Mouse (Mus musculus): ENCODE data around the gene Zcchc24.
A peak's percentile ranks its signal among the peaks of the same experiment; 100 is the strongest.

The Zcchc24 gene

DNA sequence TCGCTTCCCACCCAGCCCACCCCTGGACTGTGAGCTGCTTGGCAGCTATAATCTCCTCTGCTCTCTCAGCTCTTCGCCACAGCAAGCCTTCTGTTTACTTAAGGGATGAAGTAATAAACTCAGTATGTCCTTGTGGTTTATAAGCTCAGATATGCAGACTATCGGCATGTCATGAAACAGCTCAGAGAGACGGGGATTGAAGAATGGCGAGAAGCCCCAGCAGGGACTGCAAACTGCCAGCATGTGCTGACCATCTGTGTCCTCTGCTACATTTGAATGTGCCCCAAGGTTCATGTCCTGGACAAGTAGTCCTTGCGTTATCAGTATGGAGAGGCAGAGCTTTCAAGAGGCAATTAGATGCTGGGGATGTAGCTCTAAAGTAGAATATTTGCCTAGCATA is 7.5 kb upstream of the Zcchc24 start:
- no peak for DNase-seq (ENCODE audit: inconsistent ontology term)

DNA sequence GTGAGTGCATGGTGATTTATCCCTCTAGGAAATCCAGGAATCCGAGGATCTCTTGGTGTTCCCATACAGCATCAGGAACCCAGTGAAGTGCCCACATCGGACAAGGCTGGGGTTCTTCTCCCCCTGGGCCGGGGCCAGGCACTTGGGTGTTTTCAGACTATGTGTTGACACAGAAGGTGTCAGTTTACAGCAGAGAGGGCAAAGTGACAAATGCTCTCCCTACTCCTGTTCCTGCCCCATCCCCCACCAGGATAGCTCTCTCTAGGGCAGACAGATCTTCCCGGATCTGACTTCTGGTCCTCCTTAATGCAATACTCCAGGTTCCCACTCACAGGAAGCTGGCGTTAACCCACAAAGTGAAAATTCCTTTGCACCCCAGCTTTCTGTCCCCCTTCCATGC is 5.3 kb upstream of the Zcchc24 start:
- DNase-seq (ENCODE audit: inconsistent ontology term): no peak

DNA sequence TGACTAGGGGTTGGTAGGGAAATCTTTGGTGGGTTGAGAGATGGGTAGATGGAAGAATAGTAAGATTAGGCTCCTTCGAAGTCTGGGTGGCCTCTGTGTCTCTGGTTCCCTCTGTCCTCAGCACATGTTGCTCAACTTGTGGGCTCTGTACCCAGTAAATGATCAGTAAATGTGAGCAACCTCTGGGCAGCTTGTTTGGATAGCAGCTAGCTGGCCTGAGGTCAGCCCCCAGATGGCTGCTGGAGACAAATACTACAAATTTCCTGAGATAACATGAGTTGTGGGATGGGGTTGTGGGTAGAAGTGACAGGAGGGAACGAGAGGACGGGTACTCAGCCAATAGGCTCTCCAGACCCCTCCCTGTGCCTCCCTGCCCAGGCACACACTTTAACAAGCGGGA is 4.2 kb upstream of the Zcchc24 start:
- no peak for DNase-seq (ENCODE audit: inconsistent ontology term)

DNA sequence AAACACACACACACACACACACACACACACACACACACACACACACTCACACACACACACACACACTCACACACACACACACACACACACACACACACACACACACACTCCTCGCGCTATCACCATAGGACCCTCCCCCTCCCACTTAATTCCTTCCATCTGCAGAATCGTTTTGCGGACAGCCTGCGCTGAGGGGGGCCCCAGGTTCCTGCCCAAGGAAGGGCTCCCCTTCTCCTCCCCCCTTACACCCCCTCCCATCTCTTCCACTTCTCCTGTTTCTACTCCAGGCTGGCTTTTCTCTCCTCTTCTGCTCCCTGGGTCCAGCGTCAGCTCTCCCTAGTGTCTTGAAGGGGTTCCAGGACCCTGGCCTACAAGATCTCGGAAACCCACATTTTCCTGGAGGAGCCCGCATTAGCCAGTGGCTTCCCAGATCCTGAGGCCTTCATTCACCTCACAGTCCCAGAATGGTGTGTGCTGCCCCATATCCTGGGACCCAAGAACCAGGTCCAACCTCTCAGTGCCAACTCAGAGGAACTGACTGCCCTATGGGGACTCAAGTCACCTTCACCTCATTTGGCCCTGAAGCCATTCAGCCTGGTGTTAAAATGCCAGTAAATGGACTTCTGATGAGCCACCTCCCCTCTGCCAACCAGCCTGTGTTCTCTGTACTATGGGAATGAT is 927 bp upstream of the Zcchc24 start:
- DNase-seq (ENCODE audit: inconsistent ontology term): no peak

DNA sequence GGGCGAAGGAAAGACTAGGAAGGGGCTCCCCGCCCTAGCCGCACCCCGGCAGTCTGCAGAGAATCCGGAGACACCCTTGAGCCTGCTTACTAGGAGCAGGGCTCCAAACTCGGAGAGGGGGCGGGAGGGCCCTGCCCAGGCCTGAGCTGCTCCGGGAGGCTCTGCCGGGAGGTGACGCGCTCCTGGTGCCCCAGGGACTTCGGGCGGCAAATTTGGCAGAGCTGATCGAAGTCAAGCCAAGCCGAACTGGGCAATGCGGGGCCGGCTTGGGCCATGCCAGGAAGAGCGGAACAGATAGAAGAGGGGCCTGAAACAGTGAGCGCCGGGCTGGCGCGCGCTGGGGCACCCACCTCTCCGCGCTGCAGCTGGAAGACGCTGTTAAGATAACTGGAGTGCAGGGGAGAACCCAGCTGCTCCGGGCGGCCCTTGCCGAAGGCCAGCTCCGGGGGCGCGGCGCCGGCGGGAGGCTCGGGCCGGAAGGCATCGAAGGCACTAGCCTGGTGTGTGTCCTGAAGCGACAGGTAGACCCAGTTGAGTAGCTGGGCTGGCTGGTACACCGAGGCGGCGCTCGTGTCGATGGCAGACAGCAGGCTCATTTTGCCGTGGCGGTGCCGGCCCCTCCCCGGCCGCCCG is 462 bp downstream of the Zcchc24 start:
- DNase-seq (ENCODE audit: inconsistent ontology term): peak; percentile 59

DNA sequence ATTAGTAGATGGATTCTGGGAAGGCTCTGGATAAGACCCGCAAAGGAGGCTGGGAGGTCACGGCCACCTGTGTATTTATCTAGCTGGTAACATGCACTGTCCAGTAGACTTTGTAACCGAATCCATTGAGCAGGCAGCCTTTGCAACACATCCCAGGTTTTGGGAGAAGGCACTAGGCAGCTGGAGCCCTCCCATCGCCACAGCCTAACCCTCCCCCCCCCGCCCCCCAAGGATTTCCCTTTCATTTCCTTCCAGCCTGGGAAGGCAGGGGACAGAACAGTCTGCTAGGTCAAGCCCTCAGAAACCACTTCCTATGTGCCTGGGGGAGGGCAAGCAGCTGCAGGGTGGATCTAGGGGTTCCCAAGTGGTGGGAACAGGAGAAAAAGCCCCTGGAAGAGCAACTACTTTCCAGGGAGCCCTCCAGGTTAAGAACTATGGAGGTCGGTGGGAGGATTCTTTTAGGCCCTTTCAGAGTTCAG is 1.1 kb downstream of the Zcchc24 start:
- DNase-seq (ENCODE audit: inconsistent ontology term): peak; percentile 55

DNA sequence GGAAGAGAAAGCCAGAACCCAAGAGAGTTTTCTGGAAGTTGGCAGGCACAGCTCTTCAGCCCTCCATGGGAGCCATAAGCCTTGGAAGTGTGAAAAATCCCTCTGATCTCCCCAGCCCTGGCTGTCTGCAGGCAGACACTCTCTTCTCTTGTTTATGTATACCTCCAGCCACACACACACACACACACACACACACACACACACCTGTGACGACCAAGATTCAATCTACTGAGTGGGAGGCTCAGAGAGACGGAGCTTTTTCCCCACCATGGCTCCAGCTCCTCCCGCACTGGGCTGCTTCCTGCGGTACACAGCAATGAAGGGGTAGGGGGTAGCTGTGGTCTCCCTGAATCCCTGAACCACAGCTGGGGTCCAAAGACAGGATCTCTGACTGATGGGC is 2.4 kb downstream of the Zcchc24 start:
- DNase-seq (ENCODE audit: inconsistent ontology term): no peak

DNA sequence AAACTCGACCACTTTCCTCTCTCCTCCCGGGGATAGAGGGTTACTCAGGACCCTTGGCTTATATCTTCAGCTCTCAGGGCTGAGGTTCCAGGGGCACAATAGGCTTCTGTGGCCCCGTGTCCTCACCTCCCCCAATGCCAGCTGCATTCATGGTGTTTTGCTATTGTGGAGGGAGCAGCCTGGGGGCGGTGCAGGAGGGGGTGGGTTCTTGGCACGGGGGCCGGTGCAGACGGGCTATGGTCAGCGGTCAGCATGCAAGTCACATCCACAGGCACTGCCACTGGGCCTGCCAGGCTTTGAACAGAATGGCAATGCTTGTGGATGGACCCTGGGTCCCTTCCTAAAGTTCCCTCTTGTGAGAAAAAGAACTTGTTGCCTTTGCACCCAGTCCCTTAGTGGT is 2.9 kb downstream of the Zcchc24 start:
- DNase-seq (ENCODE audit: inconsistent ontology term): peak; percentile 93

DNA sequence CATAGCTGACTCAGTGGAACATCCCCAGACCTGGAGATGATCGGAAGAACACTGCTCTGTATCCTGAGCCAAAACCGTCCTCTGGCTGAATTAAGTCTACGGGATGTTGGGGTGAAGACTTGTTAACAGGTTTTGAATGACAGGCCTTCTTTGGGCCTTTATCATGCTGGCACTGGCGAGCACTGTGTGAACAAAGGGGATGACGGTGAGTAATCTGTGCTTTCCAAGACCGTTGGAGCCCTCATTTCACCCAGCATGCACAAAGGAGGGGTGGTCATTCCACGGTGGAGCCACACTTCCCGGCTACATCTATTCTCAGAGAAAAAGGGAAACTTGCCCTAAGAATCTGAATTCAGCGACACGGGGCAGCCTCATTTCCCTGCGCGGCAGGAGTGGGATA is 3.7 kb downstream of the Zcchc24 start:
- peak; percentile 76 for DNase-seq (ENCODE audit: inconsistent ontology term)

DNA sequence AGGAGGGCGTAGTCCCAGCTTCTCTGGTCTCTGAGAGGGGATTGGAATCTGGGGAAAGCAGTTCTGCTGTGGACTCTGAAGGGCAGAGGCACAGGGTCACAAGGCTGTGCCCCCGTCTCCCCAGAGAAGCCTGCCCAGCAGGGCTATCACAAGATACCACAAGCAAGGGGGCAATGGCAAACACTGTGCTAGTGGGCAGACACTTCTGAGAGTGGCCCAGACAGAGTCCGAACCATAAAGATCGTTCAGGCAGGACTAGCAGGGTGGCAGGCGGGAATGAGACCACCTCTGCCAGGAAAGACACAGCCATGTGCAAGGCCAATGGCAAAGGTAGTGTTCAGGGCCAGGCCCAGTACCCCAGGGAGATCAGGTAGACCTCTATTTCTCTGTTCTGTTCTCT is 7.7 kb downstream of the Zcchc24 start:
- DNase-seq (ENCODE audit: inconsistent ontology term): no peak

DNA sequence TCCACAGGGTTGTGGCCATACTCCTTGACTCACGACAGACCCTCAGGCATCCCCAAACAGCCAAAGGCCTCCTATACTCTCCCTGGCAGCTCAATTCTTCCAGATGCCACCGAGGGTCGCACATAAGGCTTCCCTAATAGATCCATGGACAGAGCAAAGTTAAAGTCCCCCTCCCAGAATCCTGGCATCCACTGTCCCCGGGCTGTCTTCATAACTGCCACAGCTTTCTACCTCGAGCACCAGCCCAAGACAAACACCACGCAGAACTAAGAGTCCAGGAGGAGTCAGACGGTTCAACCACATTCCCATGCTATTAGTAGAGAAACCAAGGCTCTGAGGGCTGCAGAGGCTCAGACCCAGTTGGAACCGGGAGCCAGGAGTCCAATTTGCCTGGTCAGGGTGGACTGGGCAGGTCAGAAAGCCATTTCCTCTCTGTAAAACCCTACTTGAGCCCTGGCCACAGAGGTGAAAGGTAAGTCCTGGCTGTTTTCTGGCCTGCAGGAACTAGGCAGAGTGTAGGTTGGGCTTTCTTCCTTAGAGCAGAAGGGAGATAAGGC is 8.8 kb downstream of the Zcchc24 start:
- peak; percentile 46 for DNase-seq (ENCODE audit: inconsistent ontology term)

DNA sequence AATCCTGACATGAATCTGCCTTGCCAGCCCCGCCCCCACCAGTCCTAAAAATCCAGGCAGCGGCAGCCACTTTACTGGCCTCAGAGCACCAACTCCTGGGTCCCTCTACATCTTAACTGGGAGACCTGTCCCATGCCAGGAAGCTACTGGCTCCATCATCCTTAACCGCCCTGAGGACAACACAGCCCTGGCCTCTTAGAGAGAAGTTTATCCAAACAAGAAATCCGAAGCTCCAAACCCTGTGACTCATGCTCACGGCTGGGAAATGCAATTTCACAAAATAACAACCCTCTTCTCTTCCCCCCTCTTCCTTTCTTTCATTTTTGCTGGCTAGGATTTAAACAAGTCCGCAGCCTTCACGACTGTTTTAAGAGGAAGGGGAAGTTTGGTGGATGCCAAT is 9.3 kb downstream of the Zcchc24 start:
- peak; percentile 70 for DNase-seq (ENCODE audit: inconsistent ontology term)

DNA sequence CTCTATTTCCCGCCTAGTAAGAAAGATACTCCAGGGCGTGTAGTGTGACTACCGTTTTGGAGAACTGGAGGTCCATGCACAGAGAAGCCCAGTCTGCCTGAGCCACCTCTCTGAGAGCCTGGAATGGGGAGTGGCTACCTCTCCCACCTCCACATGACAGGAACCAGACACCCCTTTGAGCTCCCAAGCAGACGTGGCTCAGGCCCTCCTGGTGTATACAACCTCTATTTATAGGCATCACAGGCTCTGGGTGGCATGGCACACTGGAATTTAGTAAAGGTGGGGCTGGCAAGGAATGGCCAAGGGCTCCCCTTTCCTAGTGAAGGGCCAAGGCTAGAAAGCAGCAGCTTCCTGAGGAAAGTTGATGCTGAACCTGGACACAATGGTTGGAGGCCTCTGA is 10.9 kb downstream of the Zcchc24 start:
- DNase-seq (ENCODE audit: inconsistent ontology term): no peak

DNA sequence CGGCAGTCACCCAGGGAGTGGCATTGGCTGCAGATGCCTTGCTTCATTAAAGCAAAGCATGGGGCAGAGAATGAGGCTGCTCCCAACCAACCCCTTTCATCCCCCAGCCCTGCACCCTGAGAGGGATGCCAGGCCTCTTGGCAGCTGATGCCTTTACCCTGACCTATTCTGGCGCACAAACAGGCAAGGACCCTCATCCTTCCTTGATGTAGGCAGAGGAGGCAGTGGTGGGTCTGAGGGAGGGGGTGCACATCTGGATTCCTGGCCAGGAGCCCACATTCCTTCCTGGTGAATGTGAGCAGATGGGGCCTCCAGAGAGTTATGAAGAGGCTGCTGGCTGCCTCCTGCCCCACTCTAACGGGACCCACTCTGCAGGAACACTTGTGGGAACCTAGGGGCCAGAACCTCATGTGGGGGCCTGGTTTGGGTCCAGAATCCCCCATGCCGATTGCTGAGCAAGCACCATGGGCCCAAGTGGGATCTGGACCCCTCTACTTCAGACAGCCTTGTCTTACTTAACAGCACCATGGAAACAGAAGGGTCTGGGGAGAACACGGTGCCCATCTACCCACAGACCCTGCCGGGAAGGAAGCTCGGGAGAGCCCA is 12.4 kb downstream of the Zcchc24 start:
- DNase-seq (ENCODE audit: inconsistent ontology term): peak; percentile 76

DNA sequence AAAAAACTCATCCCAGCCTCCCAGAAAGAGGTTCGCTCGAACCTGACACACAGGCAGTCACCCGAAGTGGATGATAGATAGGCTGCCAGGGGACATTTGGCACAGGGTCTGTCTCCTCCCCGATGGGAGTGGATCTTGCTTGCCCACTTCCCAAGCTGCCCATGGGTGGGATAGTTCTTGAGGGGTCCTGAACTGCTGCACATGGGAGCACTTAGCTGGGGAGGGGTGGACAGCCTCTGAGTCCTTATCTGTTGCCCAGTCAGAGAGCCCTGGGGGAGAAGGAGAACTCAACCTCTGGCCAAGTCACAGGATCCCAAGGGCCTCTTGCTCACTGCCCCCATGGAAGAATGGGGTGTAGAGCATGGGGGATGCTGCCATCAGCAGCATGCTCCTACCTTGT is 13.3 kb downstream of the Zcchc24 start:
- DNase-seq (ENCODE audit: inconsistent ontology term): no peak

DNA sequence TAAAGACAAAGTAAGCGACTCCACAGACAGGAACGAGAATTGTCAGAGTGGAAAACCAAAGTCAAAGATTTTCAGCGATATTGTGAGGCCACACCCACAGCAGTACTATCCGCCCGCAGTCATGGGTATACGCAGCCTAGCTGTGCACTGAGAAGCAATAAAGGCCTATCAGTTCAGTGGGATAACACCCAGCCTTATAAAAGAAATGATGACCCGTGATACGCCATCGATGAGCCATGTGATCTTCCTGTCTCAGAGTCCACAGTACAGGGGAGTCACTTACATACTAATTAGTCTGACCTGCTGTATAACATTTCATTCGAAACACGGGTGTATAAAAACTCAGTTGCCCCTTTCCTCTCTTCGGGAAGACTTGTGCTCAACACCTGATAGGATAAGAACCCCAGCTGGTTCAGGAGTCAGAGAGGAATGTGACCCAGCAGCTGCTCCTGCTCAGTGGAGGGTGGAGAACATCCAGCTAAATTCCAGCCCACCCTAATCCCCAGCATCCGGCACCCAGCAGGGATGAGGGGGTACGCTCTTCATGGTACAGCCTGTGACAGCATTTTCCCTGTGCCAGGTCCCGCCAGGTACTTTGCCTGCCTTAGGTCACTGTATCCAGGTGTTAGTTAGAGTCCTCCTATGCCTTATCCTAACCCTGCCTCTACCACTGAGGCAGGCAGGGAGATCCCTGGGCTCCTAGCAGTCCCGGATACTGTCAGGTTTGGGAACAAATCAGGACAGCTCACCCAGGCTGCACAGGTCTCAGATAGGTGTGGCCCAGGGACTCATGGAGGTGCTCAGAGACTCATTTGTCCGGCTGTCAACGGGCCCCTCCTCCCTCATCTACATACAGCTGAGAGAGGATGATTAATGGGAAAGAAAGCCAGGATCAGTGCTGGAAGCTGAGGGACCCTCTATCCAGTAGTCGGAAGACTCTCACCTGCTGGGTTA is 14.0 kb downstream of the Zcchc24 start:
- DNase-seq (ENCODE audit: inconsistent ontology term): peak; percentile 38

DNA sequence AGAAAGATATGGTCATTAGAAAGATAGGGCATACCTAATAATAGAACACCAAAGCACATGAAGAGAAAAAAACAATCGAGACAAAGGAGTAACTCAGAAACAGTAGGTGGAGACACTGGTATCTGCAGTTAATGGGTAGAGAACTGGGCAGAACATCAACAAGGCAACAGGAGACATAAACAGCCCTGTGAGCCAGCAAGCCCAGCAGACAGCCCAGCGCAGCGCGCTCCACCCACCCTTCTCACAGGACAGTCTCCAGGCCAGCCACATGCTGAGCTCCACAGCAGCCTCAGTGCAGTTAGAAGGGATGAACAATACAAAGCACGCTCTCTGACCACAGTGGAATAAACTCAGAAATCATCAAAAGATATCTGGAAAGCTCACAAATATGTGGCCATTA is 15.8 kb downstream of the Zcchc24 start:
- peak; percentile 90 for DNase-seq (ENCODE audit: inconsistent ontology term)

DNA sequence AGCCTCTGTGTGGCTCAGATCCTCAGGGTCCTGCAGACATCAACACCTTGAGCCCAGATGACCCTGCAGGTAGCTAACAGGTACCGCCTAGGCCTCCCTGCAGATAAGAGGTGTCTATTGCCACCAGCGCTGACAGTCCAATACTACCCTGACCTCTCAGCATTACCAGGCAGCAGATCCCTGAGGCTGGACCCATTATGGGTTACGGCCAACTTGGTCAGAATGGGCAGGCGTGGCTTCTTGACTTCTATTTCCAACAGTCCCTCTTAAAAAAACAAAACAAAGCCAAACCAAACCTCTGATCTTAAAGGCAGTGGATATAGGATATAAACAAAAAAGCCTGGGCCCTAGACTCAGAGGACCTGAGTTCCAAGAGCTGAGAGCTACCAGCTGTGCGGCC is 17.8 kb downstream of the Zcchc24 start:
- no peak for DNase-seq (ENCODE audit: inconsistent ontology term)

DNA sequence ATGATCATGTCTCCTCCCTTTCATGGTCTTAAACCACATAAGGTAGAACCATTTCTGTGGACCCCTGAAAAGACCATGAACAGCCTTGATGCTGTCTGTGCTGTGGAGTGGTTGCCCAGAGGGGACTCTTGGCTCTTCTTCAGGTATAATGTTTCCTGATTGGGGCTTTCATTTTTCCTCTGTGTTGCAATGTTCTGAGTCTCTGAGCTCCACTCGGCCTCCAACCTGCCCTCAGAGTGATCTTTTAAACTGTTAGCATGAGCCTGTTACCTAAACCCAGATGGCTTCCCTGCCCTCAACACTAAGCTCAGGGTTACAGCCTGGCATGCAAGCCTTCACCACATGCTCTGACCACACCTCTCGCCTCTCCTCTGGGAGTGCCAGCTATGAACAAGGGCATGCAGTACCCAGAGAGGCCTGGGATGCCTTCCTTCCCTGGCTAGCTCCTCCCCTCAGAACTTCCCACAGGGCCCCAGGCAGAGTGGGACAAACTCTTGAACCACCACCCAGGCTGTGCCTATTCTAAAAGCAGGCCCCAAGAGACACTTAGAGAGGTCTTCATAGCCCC is 18.3 kb downstream of the Zcchc24 start:
- peak; percentile 51 for DNase-seq (ENCODE audit: inconsistent ontology term)

DNA sequence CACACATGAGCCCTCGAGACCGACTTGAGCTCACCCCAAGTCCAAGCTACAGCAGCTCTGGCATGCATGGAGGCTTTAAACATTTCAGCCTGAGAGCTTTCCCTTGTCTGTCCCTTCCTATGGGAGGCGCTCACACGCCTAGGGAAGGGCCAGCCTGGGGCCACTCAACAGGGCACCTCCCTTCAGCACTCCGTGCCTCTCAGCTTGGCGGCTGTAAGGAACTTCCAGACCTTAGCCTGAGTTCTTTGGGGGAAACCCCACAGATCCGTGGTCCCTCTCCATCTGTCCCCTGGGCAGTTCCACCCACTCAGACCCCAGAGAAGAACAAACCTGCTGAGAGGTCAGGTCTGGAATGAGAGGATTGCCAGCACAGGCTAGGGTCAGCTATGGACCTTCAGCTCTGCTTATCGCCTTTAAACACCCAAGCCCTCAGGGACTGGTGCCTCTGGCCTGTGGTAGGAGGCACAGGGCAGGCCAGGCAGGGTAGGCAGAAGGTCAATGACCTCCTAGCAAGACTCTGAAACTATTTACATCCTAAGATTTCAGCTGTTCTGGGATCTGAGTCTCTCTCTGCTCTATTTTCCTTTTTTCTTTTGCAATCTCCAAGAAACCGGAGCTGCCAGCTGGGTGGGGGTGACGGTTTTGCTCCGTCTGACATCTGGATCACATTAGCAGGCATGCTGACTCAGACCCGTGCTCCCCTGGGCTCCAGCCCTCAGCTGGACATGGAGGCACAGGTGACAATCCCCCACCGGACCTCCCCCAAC is 19.5 kb downstream of the Zcchc24 start:
- no peak for DNase-seq (ENCODE audit: inconsistent ontology term)
